27 mouse cellular contexts compared by ENCODE assay signal in the genomic region with DNA sequence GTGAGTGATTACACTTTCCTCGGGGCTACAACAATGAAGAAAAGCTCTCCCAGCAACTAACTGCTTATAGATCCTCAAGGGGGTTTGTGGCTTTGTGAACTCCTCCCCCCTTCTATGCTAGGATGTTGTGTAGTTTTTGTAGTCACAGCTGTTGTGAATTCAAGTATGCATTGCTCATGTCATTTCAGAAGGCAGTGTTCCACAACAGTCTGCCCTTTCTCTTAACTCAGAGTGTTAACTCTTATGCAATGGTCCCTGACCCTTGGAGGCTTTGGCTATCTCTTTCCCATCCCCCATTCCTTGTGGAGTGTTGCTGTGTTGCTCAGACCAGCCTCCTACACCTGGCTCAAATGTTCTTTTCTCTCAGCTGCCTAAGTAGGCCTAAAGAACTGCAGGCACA. TPM values are rescaled to one million over a fixed set of nuclear protein-coding genes. Genes with fewer than 3 reads are reported as not detected.
DNase-seq lines count a peak whose midpoint lies in the region; ATAC-seq and TF ChIP-seq lines count a peak whose summit lies in the region.
"Had no signal": no experiment of that assay in that cellular context is flagged by ENCODE, and none has a peak within 500 bp of the region (broad histone marks: within the 10 kb centered on the region; RNA-seq: fewer than 3 reads in every experiment).

No protein-coding gene starts in this region.

- WGBS in liver, postnatal 0 days (ENCODE audit: insufficient replicate concordance) = 55% methylated on average over 1 of the region's 1 CpGs
- WGBS in macrophage (ENCODE audit: missing documents) = 42% methylated on average over 1 of the region's 1 CpGs

- no peaks in the 10 kb centered on the region for H3K9me3 ChIP-seq in liver, postnatal 0 days (ENCODE audit: low read length)
- H3K9me3 ChIP-seq: embryonic facial prominence, embryonic 10.5 days; forebrain, embryonic 10.5 days; G1E; hindbrain, embryonic 12.5 days had no signal

- TF ChIP-seq CTCF in liver, postnatal 0 days (IDR thresholded peaks at IDR 0.05; ENCODE audit: low read depth) = no peak
- TF ChIP-seq CTCF in bone marrow macrophage, adult 2 months (IDR thresholded peaks at IDR 0.05; ENCODE audit: low read depth, low read length) = no peak

- H3K79me2 ChIP-seq in macrophage (ENCODE audit: inconsistent target) = peaks cover 28% of the 10 kb centered on the region; the same call in 1 of the 2 replicates

- H3K9ac ChIP-seq in liver, postnatal 0 days (replicated peaks) = no peak overlapping the region
- H3K9ac ChIP-seq: hindbrain, embryonic 12.5 days had no signal

- TF ChIP-seq EP300 in liver, postnatal 0 days (IDR thresholded peaks at IDR 0.05; ENCODE audit: low read depth) = no peak

- H3K4me3 ChIP-seq in liver, postnatal 0 days (ENCODE audit: low read depth, low read length) = no peak overlapping the region
- no peak overlapping the region for H3K4me3 ChIP-seq in bone marrow macrophage, adult 2 months (ENCODE audit: insufficient read depth, low read length)
- no peak overlapping the region for H3K4me3 ChIP-seq in macrophage (ENCODE audit: inconsistent target)
- H3K4me3 ChIP-seq: embryonic facial prominence, embryonic 10.5 days; forebrain, embryonic 10.5 days; hindbrain, embryonic 12.5 days had no signal

- no peak overlapping the region for H3K4me2 ChIP-seq in liver, postnatal 0 days (ENCODE audit: low read depth, low read length)
- H3K4me2 ChIP-seq: hindbrain, embryonic 12.5 days had no signal

- peak; percentile 35 for ATAC-seq in liver, postnatal 0 days
- ATAC-seq: CD4-positive, CD25-positive, alpha-beta regulatory T cell, adult 4 months; forebrain, embryonic 14.5 days; hindbrain, embryonic 16.5 days; inflammation-experienced regulatory T-cells, adult 6 months had no signal

- no peak overlapping the region for H3K27ac ChIP-seq in liver, postnatal 0 days (ENCODE audit: low read depth)
- H3K27ac ChIP-seq in bone marrow macrophage, adult 2 months (ENCODE audit: insufficient read depth, low read depth, low read length) = peak overlapping the region; percentile 34
- 0 out of 2 replicates have a peak overlapping the region, but pooled peaks have one; percentile 5 for H3K27ac ChIP-seq in macrophage
- H3K27ac ChIP-seq: embryonic facial prominence, embryonic 10.5 days; forebrain, embryonic 10.5 days; hindbrain, embryonic 12.5 days had no signal

- H3K36me3 ChIP-seq in liver, postnatal 0 days (replicated peaks; ENCODE audit: insufficient read depth, low read length) = peaks cover 25% of the 10 kb centered on the region
- peaks cover 11% of the 10 kb centered on the region; the same call in 1 of the 2 replicates for H3K36me3 ChIP-seq in macrophage (ENCODE audit: inconsistent target)

- peak; percentile 30 to 61 for DNase-seq in adrenal gland, adult (ENCODE audit: inconsistent age in 2 of 2, low spot score in 1 of 2)
- DNase-seq in adrenal gland, adult 18-20 months (ENCODE audit: low spot score in 2 of 2) = no peak
- DNase-seq in liver, postnatal 0 days = no peak
- DNase-seq in liver = no peak
- DNase-seq in kidney, adult 18-20 months = no peak
- no peak for DNase-seq in gastrocnemius, adult 8-10 months (ENCODE audit: low spot score in 2 of 2)
- DNase-seq: adrenal gland, adult 8-10 months; B cell, adult 2 months; cerebellum, adult 18-20 months; cerebellum, adult 9-11 months; cerebellum, postnatal 36 days; gastrocnemius, postnatal 10 days; heart, postnatal 10 days; heart, postnatal 4 days had no signal

- peaks cover 7% of the 10 kb centered on the region; the same call in 1 of the 2 replicates for H3K4me1 ChIP-seq in liver, postnatal 0 days (ENCODE audit: insufficient read depth)
- H3K4me1 ChIP-seq in bone marrow macrophage, adult 2 months (ENCODE audit: control insufficient read depth, insufficient read depth, low read length) = peaks cover 24% of the 10 kb centered on the region
- H3K4me1 ChIP-seq: embryonic facial prominence, embryonic 10.5 days; forebrain, embryonic 10.5 days; hindbrain, embryonic 12.5 days had no signal

- TF ChIP-seq POLR2A in bone marrow macrophage, adult 2 months (IDR thresholded peaks at IDR 0.05; ENCODE audit: borderline replicate concordance, low read depth, low read length) = no peak

- H3K27me3 ChIP-seq in liver, postnatal 0 days (ENCODE audit: insufficient read depth, low read length) = no peaks in the 10 kb centered on the region
- H3K27me3 ChIP-seq: hindbrain, embryonic 12.5 days had no signal

RNA-seq across cellular contexts. Expression of gene Arnt, which starts 25.2 kb away (rescaled TPM):
- total RNA-seq in adrenal gland, adult 18-20 months (2021) = 10 to 100 TPM; 50.1 to 60.5 TPM
- 7.9 and 9.4 TPM in 2 replicates for polyA plus RNA-seq in liver, postnatal 0 days (2015; fragmentation: Nextera tagmentation; extraction: Ambion mirVana)
- 41.9 and 43.3 TPM in 2 replicates for polyA plus RNA-seq in bone marrow macrophage, adult 2 months (2012; ENCODE audit: insufficient read depth, insufficient read length, missing spikeins)
- 100 to 1,000 TPM; 113 to 307 (median 194) TPM for total RNA-seq in macrophage (2018; cell fraction: chromatin; rRNA removed)
- total RNA-seq in macrophage (2018; cell fraction: cytosol; rRNA removed) = 10 to 100 TPM; 30.4 to 48.6 (median 39.9) TPM
- total RNA-seq in macrophage (2018; cell fraction: nucleus; rRNA removed) = 100 to 1,000 TPM in 9 of 26 experiments, 10 to 100 TPM in 17; 50.1 to 142 (median 87.6) TPM
- 32.7 to 36.0 TPM (median 33.6 TPM) in 3 replicates for polyA plus RNA-seq in macrophage (2018)
- 10 to 100 TPM; 45.0 to 51.9 (median 46.6) TPM for total RNA-seq in gastrocnemius, adult 8-10 months (2022)

RNA-seq across cellular contexts. Expression of gene Ctsk, which starts 39.7 kb away (rescaled TPM):
- total RNA-seq in adrenal gland, adult 18-20 months (2021) = 1 to 10 TPM; 5.0 to 5.9 TPM
- polyA plus RNA-seq in liver, postnatal 0 days (2015; fragmentation: Nextera tagmentation; extraction: Ambion mirVana) = 2.0 and 2.3 TPM in 2 replicates
- polyA plus RNA-seq in bone marrow macrophage, adult 2 months (2012; ENCODE audit: insufficient read depth, insufficient read length, missing spikeins) = 10.9 and 12.6 TPM in 2 replicates
- total RNA-seq in macrophage (2018; cell fraction: chromatin; rRNA removed) = 1 to 10 TPM in 19 of 26 experiments, under 1 TPM in 5, not detected in 2; 0.41 to 9.2 (median 2.1) TPM
- total RNA-seq in macrophage (2018; cell fraction: cytosol; rRNA removed) = 1 to 10 TPM; 1.6 to 5.8 (median 3.4) TPM
- total RNA-seq in macrophage (2018; cell fraction: nucleus; rRNA removed) = 1 to 10 TPM; 1.2 to 8.9 (median 3.6) TPM
- 4.6 to 5.0 TPM (median 4.8 TPM) in 3 replicates for polyA plus RNA-seq in macrophage (2018)
- total RNA-seq in gastrocnemius, adult 8-10 months (2022) = 1 to 10 TPM; 1.5 to 5.8 (median 3.1) TPM
- polyA plus RNA-seq: G1E had no signal

RNA-seq across cellular contexts. Expression of gene 4930558C23Rik, which starts 56.7 kb away (rescaled TPM):
- not detected for total RNA-seq in adrenal gland, adult 18-20 months (2021)
- polyA plus RNA-seq in liver, postnatal 0 days (2015; fragmentation: Nextera tagmentation; extraction: Ambion mirVana) = not detected in 2 replicates
- polyA plus RNA-seq in bone marrow macrophage, adult 2 months (2012; ENCODE audit: insufficient read depth, insufficient read length, missing spikeins) = not detected in 2 replicates
- not detected for total RNA-seq in macrophage (2018; cell fraction: chromatin; rRNA removed)
- not detected for total RNA-seq in macrophage (2018; cell fraction: cytosol; rRNA removed)
- total RNA-seq in macrophage (2018; cell fraction: nucleus; rRNA removed) = not detected
- polyA plus RNA-seq in macrophage (2018) = not detected in 3 replicates
- under 1 TPM in 1 of 4 experiments, not detected in 3; 0.92 TPM for total RNA-seq in gastrocnemius, adult 8-10 months (2022)
- total RNA-seq: adrenal gland, adult 8-10 months; G1E; gastrocnemius, postnatal 10 days; gastrocnemius, postnatal 4 days; heart, postnatal 10 days; heart, postnatal 4 days had no signal
- polyA plus RNA-seq: CD4-positive, CD25-positive, alpha-beta regulatory T cell, adult 4 months; embryonic facial prominence, embryonic 10.5 days; embryonic facial prominence, embryonic 14.5 days; forebrain, embryonic 10.5 days; forebrain, embryonic 14.5 days; G1E; heart, embryonic 14.5 days; hindbrain, embryonic 12.5 days; hindbrain, embryonic 16.5 days; inflammation-experienced regulatory T-cells, adult 6 months had no signal

Comparison
In these comparisons a context has a peak if more than half of its experiments do, and no peak if none do; other contexts are left out.
1. DNase-seq: peak in adrenal gland, adult (2 of 2); none in adrenal gland, adult 18-20 months (0 of 2), liver, postnatal 0 days (single experiment), liver (single experiment), kidney, adult 18-20 months (single experiment) and gastrocnemius, adult 8-10 months (0 of 2).